Mouse (Mus musculus) urinary bladder, postnatal 10 days (tissue): ENCODE data around the gene Lclat1.

Experiments
- DNase-seq: peaks from one replicate; pipeline ENCODE4 v3.0.0; 2022; ENCODE audit warnings: low spot score

Gene Lclat1

DNA sequence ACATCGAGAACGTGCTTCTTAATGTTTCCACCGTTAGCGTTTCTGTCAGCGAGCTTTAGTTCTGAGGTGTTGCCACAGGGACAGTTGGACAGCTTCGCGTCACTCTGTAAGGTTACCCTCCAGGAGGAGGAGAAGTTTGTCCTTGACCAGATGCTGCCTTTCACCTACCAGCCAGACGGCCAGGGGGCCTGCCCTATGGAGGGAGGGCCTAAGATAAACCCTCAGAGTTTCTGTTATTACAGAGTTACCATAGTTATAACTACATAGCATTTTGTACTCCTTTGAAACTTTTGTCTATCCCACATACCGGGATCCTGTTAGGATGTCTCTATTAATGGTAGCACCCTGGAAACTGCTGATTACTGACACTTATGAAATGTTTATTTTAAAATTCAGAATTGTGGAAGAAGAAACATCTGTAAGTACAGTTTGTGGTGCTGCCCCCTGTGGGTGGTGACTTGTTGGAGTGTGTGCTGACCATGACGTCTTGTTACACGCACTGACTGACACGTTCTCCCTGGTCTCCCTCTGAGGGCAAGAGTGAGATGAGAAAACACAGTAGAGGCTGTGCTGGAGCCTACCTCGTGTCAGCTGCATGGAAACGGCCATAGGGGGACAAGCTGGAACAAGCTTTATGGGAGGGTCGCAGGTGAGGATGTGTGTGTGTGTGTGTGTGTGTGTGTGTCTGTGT, 96.0 kb downstream of the Lclat1 start:
- no peak for DNase-seq

DNA sequence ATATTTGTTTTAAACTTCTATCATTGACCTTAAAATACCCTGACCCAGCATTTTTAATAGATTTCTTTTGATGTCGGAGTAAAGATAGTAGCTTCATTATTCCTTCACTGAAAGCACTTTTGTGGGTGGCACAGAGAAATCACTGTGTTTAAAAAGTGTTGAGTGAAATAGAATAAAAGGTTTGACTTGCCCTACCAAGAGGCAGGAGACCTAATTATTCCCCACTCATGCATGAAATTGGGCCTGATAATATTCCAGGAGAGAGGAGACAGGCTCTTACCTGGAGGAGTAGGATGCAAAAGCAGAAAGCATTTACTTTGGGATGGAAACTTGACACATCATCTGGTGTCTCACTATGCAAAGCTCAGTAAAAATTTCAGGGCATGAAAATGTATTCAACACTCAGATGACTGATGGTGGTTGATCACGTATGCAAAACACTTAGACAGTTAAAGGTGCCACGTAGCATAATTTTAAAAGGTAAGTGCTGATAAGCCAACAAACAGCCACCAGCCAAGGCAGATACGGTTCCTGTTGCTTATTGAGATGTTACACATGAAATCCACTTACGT, 103.3 kb downstream of the Lclat1 start:
- DNase-seq, result no peak

DNA sequence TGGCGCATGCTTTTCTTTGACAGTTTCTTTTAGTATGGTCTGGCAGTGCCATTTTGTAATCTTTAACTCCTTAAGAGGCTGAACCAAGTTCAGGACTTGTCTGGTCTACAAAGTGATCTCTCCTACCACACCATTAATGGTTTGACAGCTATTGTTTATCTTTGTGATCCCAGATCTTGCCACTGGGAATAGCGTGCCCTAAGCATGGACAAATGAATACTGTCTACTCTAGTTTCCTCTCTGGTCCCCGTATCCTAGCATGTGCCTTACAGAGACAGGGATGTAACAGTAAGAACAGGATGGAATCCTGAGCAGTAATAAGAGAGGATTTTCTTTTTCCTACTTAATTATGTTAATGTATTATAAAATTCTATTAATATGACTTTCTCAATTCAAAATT, 105.0 kb downstream of the Lclat1 start:
- no peak for DNase-seq

DNA sequence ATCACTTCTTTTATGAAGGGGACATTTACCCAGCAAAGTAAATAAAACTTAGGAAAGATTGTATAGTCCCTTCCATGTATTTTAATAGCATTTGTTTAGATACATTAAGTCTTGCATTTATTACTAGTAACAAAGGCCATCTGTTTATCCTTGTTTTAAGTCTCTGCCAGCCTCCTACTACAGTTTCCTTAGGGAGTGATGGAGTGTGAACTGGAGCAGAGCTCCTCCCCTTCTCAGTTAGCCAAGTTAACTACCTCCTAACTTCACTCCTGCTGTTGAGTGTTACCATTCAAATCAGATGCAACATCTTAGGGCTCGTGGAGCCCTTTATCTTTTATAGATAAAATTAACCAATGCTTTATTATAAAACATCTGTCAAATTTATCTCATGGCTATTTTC, 105.4 kb downstream of the Lclat1 start:
- DNase-seq, result no peak

DNA sequence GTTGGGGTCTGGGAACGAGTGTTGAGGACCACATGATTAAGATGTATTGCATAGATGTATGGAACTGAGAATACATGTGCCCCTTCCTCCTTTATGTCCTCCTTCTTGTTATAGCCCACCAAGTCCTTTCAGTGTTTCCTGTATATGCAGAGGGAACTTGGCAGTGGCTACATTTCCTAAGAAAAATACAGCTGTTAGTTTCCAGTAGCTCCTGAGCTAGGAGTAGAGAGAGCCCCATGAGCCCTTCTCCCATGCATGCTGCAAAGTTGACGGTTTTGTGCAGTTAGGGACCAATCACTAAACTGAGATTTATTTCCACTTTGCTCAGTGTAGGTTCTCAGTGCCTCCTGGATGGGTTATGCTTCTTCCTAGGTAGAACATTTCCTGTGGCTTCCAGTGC, 105.9 kb downstream of the Lclat1 start:
- no peak for DNase-seq

DNA sequence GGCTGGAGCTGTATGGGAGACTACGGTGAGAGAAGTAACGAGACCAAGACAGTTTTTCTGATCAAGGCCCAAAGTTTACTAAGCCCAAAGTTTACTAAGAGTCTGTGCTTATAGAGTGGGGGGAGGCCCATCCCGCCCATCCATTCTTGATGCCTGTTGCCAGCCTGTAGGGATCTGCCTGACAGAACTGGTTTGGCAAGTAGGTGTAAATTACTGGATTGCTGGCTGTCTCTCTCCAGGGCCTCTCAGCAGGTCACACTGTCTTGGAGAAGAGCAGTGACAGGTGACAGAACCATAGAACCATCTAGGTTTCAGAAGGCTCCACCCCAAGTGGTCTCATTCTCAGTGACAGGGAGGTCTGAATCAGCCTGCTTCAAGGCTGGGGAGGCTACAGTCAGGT, 109.5 kb downstream of the Lclat1 start:
- DNase-seq, result no peak

DNA sequence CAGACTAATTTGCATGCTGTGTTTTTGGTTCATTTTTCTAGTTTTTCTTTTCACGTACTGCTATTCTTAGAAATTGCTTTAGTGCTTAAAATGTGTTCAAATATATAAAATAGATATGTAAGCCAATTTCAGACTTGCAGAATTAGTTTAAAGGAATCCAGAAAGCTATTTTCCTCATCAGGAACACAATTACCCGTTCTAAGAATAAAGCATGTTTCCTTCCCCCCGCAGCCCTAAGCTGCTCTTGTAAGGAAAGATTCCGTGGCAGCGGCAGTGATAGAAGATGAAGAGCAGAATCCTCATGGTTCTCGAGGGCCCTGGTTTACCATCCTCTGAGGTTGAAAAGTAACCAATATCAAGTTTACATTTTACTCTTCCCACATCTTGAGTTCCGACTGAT, 113.0 kb downstream of the Lclat1 start:
- DNase-seq, result no peak

DNA sequence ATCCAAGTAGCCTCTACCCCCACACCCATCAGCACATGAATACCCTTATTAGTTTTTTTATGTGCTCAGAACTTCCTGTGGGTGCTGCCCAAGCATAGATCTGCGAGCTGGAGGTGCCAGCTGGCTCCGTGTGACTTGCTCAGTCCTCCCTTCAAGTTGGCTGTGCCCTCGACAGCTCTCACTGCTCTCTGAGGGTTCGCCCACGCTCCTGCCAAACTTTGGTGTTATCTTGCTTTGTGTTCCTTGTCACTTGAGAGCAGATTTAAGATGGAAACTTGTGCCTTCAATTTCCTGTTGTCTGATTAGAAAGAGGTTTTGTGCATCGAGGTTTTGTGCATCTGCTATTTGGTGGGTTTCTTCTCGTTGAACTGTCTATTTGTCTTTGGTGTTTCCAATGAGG, 114.3 kb downstream of the Lclat1 start:
- no peak for DNase-seq

DNA sequence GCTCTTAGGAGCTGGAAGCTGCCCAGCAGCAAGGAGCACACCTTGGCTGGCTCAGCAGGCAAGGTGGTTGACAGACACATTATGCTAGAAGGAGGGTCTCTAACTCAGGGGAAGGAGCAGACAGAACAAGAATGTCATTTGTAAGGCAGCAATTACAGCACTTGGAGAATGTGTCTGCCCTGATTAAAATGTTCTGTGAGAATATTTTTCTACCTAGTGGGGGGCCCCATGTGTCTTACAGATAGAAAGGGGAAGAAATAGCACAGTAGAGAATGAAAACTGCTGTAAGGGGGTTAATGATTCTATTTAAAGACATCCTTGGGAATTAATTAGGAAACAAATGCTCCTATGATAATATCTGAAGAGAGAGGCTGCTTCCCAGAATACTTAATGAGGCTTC, 117.7 kb downstream of the Lclat1 start:
- DNase-seq, result no peak

DNA sequence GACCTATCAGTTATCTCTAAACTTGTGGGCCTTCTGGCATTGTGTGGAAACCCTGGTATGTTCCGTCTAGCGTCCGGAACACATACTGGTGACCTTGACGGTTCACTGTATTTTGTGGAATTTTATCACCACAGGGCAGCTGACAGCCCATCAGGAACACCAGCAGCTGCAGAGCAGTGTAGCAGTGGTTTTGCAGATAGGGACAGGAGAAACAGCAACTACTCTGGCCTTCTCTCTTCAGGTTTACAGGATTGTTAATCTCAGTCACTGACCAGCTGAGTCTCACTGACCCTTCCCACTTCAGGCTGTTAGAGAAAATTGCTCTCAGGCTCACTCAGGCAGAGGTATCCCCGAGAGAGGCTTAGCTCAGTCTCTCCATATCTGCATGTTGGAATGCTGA, 118.2 kb downstream of the Lclat1 start:
- no peak for DNase-seq

DNA sequence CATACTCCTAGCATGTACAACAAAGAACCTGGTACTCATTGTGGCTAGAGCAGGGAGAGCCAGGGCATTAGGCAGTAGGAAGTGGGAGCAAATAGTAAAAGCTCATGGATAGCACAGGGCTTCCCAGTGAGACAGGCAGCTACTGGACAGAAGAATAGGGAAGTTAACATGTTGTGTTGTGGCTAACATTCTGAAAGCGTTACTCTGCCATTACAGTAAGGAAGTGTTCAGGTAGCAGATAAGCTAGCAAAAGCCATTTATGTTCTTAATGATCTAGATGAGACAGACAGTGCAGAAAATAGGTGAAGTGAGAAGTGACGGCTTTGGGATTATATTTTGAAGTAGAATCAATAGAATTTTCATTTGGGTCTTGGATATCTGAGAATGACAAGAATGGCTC, 118.8 kb downstream of the Lclat1 start:
- no peak for DNase-seq

DNA sequence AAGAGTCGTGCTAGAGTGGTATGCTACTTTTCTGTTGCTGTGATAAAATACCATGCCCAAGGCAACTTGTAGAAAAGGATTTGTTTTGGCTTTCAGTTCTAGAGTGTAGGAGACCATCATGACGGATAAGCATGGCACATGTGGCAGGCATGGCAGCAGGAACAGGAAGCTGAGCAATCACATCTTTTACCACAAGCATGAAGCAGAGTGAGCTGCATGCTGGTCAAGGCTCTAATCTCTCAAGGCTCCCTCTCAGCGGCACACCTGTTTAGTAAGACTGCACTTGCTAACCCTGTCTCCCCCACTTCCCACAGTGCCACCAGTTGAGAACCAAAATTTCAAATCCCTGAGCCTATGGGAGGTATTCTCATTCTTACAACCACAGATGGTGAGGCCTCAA, 119.6 kb downstream of the Lclat1 start:
- DNase-seq, result no peak

DNA sequence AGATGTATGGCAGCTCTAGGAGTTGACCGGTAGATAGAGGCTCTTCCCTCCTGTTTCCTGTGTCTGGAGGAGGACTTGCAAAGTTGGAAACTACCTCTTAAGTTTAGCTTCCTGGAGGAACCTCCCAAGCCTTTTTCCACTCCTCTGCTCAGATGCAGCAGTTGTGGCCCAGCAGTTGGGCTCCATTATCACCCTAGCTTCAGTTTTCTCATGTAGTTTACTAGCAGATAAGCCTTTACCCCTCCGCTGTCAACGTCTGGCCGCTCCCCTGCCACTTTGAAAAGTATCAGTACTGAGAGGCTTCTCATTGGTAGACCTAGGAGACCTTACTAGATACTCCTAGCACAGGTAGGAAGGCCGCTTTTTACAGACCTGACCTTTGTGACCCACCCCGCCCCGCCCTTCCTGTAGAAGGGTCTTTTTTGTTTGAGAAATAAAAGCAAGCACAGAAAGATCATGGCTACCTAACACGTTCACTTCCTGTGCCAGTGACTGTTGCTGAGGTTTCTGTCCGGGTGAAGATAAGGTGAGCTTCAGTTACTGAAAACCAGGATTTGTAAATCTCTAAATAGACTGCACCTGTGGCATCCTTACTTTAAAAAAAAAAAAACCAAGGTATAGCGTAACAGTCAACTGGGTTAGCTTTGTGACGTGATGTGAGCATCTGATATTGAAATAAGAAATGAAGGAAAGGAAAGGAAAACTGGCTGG, 121.8 kb downstream of the Lclat1 start:
- no peak for DNase-seq

DNA sequence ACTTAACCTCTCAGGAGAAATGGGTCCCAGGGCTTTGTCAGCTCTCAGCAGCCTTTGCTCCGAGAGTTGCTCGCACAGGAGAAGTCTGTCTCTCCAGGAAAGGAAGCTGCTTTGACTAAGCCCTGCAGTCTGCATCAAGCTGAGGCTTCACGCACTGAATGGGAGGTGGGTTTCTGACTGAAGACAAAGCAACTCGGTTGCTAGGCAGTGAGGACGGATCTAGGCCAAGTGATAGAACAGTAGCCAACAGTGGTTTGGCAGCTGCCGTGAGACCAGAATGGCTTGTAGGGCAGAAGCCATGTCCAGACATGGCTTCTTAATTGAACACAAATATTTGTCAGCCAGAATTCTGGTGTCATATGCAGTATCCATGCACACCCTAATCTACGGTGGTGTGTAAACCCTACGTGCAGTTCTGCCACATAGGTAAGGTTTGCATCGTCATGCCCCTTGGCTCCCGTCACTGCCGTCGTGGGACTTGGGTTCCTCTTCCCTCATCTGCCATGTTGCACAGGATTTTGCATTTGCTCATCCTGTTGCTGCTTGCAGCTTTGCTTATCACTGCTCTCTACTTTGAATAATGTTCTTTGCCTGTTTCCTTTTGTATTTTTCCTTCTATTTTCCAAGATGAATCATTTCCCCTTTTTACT, 122.7 kb downstream of the Lclat1 start:
- DNase-seq, result no peak

DNA sequence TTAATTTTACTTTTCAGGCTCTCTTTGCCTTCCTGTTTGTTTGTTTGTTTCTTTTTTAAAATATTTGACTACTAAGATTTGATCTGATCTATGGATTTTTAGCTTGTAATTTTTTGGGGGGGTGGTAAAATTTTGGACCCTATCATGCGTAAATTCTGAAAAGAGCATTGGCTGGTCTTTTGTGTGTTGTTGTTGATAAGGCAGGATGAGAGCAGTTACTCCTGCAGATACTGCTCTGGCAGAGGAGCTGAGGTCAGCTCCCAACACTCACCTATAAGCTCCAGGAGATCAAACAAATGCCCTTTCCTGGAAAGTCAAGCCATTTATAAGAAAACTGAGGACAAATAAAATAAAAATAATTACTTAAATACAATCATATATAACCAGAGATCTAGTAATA, 123.6 kb downstream of the Lclat1 start:
- no peak for DNase-seq

DNA sequence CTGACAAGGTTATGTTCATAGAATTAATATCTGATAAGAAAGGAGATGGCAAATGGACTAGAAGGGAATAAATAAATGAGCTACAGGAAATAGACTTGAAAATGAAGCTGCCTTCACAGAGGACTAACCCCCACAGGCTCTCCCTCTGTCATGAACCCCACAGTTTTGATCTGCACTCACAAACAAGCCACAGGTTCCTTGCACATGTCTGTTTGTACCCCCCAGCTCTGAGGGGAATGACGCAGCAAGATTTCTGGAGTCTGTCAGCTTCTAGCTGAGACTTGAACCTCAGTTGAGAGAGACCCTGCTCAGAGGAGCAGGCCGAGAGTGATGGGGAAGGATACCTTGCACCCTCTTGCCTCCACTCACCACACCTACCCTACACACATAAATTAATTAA, 124.8 kb downstream of the Lclat1 start:
- DNase-seq, result no peak

DNA sequence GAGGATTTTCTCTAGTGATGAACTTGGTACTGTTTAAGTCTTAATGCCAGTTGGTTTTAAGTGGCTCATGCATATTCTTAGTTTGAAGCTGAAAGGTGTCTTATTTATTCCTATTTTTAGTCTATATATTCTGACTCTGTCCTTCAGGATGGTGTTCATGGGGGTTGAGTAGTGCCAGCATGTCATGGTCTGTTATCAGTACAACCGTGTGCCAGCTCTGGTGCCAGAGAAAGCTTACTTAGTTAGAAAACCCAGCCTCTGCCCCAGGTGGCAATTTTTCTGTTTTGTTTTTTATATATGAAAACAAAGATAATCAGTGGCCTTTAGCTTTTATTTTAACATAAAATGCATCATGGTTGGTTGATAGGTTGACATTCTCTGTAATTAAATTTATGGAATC, 126.2 kb downstream of the Lclat1 start:
- no peak for DNase-seq

DNA sequence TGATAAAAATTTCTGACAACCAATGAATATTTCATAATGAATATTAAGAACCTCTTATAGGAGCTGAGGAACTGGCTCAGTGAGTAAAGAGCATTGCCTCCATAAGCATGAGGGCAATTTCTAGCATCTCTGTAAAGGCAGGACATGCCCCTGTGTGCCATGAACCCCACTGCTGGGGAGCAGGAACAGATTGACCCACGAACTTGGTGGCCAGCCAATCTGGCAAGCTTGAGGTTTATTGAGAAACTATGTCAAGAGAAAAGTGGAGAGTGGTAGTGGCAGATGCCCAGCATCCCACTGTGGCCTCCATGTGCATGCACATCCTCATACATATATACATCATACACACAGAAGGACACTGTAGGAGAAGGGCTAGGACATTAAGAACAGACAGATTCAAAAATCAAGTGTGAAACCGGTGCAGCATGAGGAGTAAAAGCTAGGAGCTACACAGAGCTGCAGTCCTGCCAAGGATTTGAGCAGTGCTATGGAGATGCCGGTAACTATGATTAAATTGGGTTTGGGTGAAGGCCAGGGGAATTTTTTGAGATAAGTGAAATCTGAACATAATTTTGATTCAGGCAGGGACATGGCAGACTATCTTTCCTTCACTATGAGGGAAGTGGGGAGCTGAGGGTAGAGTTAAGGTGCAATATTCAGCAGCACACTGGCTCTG, 129.5 kb downstream of the Lclat1 start:
- DNase-seq, result no peak

DNA sequence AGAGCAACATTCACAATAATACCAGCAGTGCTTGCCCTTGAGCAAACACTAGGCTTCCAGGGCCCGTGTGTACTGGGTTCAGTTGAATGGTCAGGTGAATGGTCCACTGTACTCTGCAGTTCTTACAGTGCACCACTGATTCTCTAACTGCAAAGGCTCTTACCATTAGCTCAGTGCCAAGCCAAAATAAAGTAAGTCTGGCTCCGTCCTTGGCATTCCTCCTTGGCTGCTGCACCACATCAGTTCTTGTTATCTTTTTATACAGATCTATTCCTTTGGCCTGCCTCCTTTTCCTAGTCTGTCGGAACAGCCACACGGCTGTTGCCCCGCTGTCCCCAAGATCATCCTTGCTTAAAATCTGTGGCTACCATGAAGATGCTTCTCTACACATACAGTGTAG, 130.7 kb downstream of the Lclat1 start:
- no peak for DNase-seq

DNA sequence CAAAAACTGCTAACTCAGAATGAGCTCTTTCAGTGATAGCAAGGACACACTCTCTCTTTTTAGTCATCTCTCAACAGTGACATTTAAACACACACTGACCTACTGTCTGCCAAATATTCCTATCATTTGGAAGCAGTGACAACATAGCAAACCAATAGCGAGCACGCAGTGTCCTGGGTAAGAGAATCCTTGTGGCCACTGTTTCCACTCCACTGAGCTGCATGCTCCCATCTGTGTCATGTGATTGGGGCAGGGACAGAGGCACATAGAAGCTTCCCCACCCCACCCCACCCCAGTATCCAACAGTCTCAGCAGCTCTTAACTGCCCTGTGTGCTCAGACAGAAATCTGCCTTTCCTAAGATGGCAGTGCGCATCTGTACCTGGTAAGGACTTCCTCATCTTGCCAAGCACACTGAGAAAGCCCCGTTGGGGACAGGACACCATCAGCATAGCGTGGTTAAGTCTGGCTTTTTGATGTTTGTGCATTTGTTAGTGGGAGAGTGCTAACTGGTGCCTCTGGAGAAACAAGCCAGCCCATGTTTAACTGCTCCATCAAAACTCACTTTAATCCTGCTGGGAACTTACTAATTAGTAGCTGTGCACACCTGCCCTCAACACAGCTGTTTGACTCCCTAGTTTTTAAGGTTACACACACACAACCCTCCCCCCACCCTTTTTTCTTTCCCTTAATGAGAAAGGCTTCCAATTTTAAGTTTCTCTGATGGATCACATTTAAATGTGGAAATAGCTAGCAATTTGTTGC, 133.5 kb downstream of the Lclat1 start:
- no peak for DNase-seq

DNA sequence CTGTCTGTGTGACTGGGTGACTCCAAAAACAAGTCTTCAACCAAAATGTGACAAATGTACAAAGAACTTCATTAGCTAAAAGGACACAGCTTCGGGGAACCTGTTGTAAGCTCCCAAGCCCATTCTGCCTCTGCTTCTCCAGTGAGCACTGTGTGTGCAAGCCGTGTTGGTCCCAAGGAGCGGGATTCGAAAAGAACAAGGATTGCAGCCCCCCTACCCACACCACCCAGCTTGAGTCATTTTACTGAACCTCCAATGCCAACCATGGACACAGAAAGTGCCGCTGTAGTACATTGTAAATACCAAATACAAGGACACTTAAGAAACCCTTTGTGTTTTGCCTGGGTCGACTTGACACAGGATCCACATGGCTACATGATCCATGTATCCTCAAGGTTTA, 135.9 kb downstream of the Lclat1 start:
- no peak for DNase-seq

DNA sequence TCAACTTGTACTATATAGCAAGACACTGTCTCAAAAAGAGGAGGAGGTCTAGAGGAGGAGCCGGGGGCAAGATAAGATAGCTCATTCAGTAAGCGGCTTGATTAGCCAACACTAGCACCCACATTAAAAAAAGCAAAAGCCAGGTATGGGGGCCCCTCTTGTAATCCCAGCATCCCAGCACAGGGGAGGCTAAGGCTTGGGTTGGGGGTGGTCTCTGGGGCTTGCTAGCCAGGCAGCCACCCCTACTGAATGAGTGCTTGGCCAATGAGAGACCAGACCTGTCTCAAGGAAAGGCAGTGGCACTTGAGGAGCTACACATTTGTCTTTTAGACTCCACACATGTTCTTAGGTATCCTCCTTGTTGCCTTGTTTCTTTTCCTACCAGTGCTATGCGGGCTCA, 136.8 kb downstream of the Lclat1 start:
- no peak for DNase-seq
